Mouse (Mus musculus) lung, postnatal 10 days (tissue): Measurements from ENCODE around the gene Gm9844.

Source experiments
- DNase-seq: peaks from one replicate; pipeline ENCODE4 v3.0.0; 2021

Gene Gm9844

DNA sequence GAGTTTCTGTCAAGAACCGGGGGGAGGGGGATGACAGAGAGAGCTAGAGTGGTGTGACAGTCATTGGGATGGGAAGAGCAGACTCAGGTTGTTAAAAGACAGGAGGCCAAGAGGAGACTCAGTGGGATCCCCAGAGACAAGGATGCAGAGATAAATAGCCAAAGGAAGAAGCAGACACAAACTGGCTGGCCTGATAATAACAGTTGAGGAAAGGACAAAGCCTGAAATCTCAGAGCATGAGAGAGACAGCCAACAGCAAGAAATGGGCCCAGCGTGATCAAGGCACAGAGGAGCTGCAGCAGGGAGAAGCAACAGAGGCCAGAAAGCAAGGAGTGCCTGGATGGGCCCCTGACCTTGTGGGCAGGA lies 40.2 kb downstream of the Gm9844 start:
- no peak for DNase-seq

DNA sequence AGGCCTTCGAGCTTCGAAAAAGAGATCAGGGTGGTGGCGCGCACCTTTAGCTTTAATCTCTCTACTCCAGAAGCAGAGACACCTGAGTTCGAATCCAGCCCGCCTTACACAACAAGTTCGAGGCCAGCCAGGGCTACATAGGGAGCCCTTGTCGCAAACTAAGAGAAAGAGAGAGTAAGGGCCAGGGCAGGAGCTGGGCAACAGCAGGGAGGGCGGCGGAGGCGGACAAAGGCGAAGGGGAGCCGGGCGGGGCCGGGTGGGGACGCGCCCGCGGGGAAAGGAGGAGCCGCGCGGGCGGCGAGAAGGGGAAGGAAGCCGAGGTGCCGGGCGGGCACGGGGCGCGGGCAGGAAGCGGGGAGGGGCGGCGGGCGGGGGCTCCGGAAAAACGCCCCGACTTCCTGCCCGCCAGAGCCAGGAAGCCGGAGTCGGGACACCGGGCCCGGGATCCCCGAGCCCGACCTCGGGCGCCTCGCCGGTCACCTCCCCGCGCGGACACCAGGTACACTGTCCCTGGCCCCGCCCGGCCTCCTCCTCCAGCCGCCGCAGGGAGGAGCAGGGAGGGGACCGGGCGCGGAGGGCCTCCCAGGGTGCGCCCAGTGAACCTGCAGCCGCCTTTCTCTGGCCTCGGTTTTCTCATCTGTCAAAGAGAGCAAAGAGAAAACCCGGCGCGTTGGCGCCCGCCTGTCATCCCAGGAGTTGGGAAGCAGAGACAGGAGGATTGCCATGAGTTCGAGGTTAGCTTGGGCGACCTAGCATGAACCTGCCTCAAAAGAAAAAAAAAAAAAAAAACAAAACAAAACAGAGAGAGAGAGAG lies 40.8 kb downstream of the Gm9844 start, which contains the start of gene Arhgef1:
TSS of gene Arhgef1 (plus strand) at position 283 of the 814 bp plus-strand sequence.
- DNase-seq, result peak; percentile 83

DNA sequence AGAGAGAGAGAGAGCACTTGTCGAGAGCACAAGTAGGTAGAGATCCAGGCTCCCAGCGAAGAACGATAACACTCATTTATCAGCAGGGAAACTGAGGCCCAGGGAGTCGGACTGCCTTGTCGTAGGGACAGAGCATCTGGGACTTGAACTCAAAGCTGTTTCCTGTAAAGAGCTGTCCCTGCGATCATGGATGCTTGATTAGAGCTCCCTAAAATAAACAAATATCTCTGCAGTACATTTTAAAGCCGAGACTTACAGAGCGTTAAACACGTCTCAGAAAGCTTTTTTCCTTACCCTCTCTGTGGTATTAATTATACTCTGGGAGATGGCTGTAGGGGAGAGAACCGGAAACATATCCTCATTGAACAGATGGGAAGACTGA lies 41.4 kb downstream of the Gm9844 start:
- DNase-seq, result no peak

DNA sequence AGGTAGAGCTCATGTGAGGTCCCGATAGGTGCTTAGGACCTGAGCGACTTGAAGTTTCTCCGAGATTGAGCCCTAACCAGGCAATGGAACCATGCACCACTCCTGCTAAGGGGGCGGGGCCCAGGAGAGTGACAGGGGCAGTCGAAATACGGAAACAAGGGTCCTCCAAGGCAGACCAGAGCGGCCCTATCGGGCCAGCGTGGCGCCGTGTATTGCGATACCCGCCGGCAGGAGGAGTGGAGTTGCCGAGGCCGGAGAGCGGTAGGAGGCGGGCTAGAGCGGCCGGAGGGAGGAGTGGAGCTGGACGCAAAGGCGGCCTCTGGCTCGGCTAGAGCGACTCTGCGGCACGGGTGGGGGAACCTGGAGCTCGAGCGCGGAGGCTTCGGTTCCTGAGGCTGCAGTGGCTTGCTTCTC lies 42.1 kb downstream of the Gm9844 start:
- DNase-seq, result peak; percentile 99

DNA sequence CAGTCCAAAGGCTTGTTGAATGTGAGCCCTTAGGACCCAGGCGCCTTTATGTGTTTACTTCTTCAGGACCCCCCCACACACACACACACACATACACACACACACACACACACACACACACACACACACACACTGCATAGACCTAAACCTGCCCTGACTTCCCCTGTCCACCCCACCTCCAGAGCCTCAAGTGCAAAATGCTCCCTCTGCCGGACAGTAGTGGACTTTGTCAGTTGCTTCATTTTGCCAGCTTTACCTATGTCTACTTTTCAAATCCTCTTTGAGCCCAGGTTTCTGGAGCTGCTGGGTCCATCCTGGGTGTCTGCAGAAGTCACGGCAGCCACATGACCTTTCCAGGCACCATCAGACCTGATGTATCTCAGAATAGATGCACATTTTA lies 42.9 kb downstream of the Gm9844 start:
- DNase-seq, result peak; percentile 84

DNA sequence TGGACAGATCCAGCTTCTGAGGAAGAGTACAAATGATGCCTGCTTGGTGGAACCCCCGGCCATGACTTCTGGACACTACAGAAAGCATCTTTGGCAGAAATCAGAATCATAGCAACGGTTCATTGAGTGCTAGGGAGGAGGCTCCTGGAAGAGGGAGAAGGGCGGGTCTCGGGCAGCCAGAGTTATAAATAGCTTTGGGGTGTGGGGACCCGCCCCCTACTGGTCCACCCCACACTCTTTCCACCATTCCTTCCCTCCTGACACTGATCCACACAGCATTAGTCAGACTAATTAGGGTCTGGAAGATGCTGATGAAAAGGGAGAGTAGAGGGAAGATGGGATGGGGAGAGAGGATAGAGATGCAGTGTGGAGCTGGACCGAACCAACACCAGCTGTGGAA lies 44.5 kb downstream of the Gm9844 start:
- DNase-seq, result peak; percentile 31

DNA sequence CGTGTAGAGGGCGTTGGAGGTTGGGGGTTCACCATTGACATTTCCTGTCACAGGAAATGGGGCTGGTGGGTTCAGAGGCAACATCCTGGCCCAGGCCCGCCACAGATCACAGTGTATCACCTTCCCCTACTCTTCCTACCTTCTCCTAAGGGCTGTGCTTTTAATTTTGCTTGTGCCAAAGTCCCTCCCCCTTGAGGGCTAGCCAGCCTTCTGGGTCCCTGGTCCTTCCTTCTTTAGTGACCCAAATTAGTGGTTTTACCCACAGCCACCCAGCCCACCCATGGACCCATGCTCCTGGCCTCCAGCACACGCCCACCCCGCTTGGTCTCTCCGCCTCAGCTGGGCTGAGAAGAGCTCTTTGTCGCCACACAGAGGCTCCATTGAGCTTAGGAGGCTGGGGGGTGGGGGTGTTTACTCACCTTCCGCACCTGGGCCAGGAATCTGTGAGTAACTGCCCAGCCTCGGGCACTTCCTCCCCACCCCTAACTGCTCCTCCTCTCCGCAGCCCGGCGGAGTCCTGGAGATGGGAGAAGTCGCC lies 45.3 kb downstream of the Gm9844 start:
- DNase-seq, result peak; percentile 72
